Mouse (Mus musculus): ENCODE results near the gene Smad9.

- TF ChIP-seq CTCF (IDR thresholded peaks at IDR 0.05; ENCODE audit: low read depth, low read length) (no peak), POLR2A (IDR thresholded peaks at IDR 0.05; ENCODE audit: extremely low read depth, insufficient read depth, low read length) (no peak)
Measured at GRCm38 (mm10) chr3:54727588-54727987, 27.8 kb upstream of the Smad9 start.
